Mouse (Mus musculus) testis, adult 2 months (tissue): Measurements from ENCODE around the gene Iqsec3.

Experiments used
- CTCF ChIP-seq: fragments of 200-500 bp; IDR thresholded peaks from 2 replicates; pipeline ENCODE4 v1.5.1; 2012; ENCODE audit warnings: low read depth, mild to moderate bottlenecking, inconsistent platforms, low read length, moderate library complexity; ENCODE audit not compliant: control insufficient read depth, insufficient read depth, insufficient replicate concordance
- POLR2A ChIP-seq: fragments of 200-500 bp; IDR thresholded peaks from 2 replicates; pipeline ENCODE4 v1.6.1; 2012; ENCODE audit warnings: low read depth, mild to moderate bottlenecking, inconsistent platforms, low read length, moderate library complexity; ENCODE audit not compliant: control insufficient read depth

GRCm38 (mm10) chr6:121517726-121518125 is 44.2 kb upstream of the Iqsec3 start:
- TF ChIP-seq POLR2A: no peak
- no peak for TF ChIP-seq CTCF
